Comparison of ENCODE assay signal across 10 mouse cellular contexts in the genomic region with DNA sequence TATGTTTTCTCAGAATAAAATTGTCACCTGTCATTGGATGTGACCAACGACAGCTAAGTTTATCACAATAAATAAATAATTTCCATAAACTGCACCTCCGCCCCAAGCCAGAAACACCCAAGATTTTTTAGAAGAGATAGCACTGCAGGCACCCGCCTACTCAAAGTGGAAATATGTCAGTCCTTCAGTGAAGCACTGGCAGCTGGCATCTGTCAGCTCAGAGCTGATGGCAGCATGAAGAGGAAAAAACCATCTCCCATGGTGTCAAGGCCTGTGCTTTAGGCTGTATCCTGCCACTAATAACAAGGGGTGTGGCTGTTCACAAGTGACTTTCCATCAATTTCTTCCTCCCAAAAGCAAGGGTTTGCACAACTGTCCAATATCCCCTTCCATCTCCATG.
"Had no signal": no experiment of that assay in that cellular context is flagged by ENCODE, and none has a peak within 500 bp of the region (broad histone marks: within the 10 kb centered on the region; RNA-seq: fewer than 3 reads in every experiment).

No protein-coding gene starts in this region.

- DNase-seq: kidney, adult 11 months; kidney, adult 9 months; kidney, postnatal 36 days; left cerebral cortex, postnatal 4 days; lung, adult 18-20 months; retina, postnatal 1 day; right cerebral cortex, postnatal 4 days; spleen, adult 18-20 months; thymus, adult 18-20 months; thymus, postnatal 25 days had no signal
